In genomic region chr2:20655341-20655612, GRCm38 (mm10) we compare ENCODE assay signal across 24 mouse cellular contexts.
DNase-seq lines count a peak whose midpoint lies in the region; ATAC-seq and TF ChIP-seq lines count a peak whose summit lies in the region.
"Had no signal": no experiment of that assay in that cellular context is flagged by ENCODE, and none has a peak within 500 bp of the region (broad histone marks: within the 10 kb centered on the region; RNA-seq: fewer than 3 reads in every experiment).

No protein-coding gene starts in this region.

- no peak for ATAC-seq in midbrain, embryonic 11.5 days (ENCODE audit: low FRiP score)
- ATAC-seq in midbrain, postnatal 0 days (ENCODE audit: low FRiP score): no peak
- ATAC-seq: CD4-positive, CD25-positive, alpha-beta regulatory T cell, adult 4 months; forebrain, postnatal 0 days; hindbrain, postnatal 0 days; inflammation-experienced regulatory T-cells, adult 6 months; intestine, embryonic 16.5 days had no signal

- WGBS in kidney, adult 2 months: 21% methylated on average over 2 of the region's 2 CpGs
- WGBS in midbrain, embryonic 11.5 days: 18% methylated on average over 2 of the region's 2 CpGs
- WGBS in midbrain, postnatal 0 days: 22% methylated on average over 2 of the region's 2 CpGs

- no peak for TF ChIP-seq POLR2A in kidney, adult 2 months (IDR thresholded peaks at IDR 0.05; ENCODE audit: low read depth, low read length)

- no peaks in the 10 kb centered on the region for H3K27me3 ChIP-seq in kidney, adult 2 months (replicated peaks; ENCODE audit: control insufficient read depth, insufficient read depth, low read length)
- H3K27me3 ChIP-seq in midbrain, embryonic 11.5 days (ENCODE audit: control insufficient read depth, insufficient read depth, low read length): no peaks in the 10 kb centered on the region
- no peaks in the 10 kb centered on the region for H3K27me3 ChIP-seq in midbrain, postnatal 0 days (ENCODE audit: insufficient read depth, low read length)
- H3K27me3 ChIP-seq: heart, embryonic 12.5 days; heart, embryonic 15.5 days had no signal

- TF ChIP-seq CTCF in kidney, adult 2 months (conservative IDR thresholded peaks at IDR 0.05; ENCODE audit: insufficient read depth, insufficient read length, low read depth, low read length): no peak
- no peak for TF ChIP-seq CTCF in midbrain, postnatal 0 days (IDR thresholded peaks at IDR 0.05)

- H3K4me1 ChIP-seq in kidney, adult 2 months (ENCODE audit: control insufficient read depth, insufficient read depth, low read length): peaks cover 5% of the 10 kb centered on the region; the same call in 1 of the 2 replicates
- H3K4me1 ChIP-seq in midbrain, embryonic 11.5 days (ENCODE audit: control insufficient read depth, insufficient read depth, low read length): no peaks in the 10 kb centered on the region
- no peaks in the 10 kb centered on the region for H3K4me1 ChIP-seq in midbrain, postnatal 0 days (ENCODE audit: insufficient read depth, low read length)
- H3K4me1 ChIP-seq in ES-E14 (ENCODE audit: control insufficient read depth in 2 of 2, insufficient read depth in 2 of 2, low read length in 2 of 2, poor library complexity in 1 of 2): peaks cover 41 to 45% of the 10 kb centered on the region in 2 experiments

- H3K4me2 ChIP-seq in midbrain, embryonic 11.5 days: no peak overlapping the region
- no peak overlapping the region for H3K4me2 ChIP-seq in midbrain, postnatal 0 days (ENCODE audit: low read depth, low read length, poor library complexity, severe bottlenecking)
- H3K4me2 ChIP-seq: heart, embryonic 12.5 days; heart, embryonic 15.5 days; hindbrain, embryonic 14.5 days had no signal

- H3K9me3 ChIP-seq in midbrain, embryonic 11.5 days (ENCODE audit: control insufficient read depth, low read length): no peaks in the 10 kb centered on the region
- no peaks in the 10 kb centered on the region for H3K9me3 ChIP-seq in midbrain, postnatal 0 days (ENCODE audit: low read length)
- no peaks in the 10 kb centered on the region for H3K9me3 ChIP-seq in ES-E14 (ENCODE audit: control insufficient read depth, insufficient read depth, low read depth, low read length)
- H3K9me3 ChIP-seq: heart, embryonic 12.5 days; heart, embryonic 15.5 days had no signal

- H3K36me3 ChIP-seq in kidney, adult 2 months (ENCODE audit: control insufficient read depth, insufficient read depth, low read length): no peaks in the 10 kb centered on the region
- no peaks in the 10 kb centered on the region for H3K36me3 ChIP-seq in midbrain, embryonic 11.5 days (ENCODE audit: control insufficient read depth, insufficient read depth, low read length)
- H3K36me3 ChIP-seq in midbrain, postnatal 0 days (ENCODE audit: insufficient read depth, low read length): no peaks in the 10 kb centered on the region
- peaks cover 4% of the 10 kb centered on the region; the same call in 1 of the 2 replicates for H3K36me3 ChIP-seq in ES-E14 (ENCODE audit: control insufficient read depth, insufficient read depth, low read length, poor library complexity, severe bottlenecking)
- H3K36me3 ChIP-seq: heart, embryonic 12.5 days; heart, embryonic 15.5 days had no signal

- peak; percentile 27 for DNase-seq in kidney, adult 2 months
- no peak for DNase-seq in kidney, postnatal 10 days
- peak; percentile 81 for DNase-seq in midbrain, embryonic 11.5 days (ENCODE audit: low spot score, missing footprints)
- DNase-seq in midbrain, postnatal 0 days (ENCODE audit: low spot score): no peak
- no peak for DNase-seq in ES-E14 (ENCODE audit: low read depth, low spot score)
- DNase-seq in adrenal gland, adult (ENCODE audit: inconsistent age in 2 of 2, low spot score in 1 of 2): no peak
- DNase-seq: adrenal gland, adult 8-10 months; adrenal gland, postnatal 25 days; cerebellum, adult 18-20 months; cerebellum, adult 9-10 months; cerebellum, postnatal 14 days; forebrain, postnatal 0 days; gastrocnemius, adult 2 months; gastrocnemius, postnatal 25 days; heart, adult 18-20 months; heart, postnatal 14 days; heart, postnatal 4 days had no signal

- H3K27ac ChIP-seq in kidney, adult 2 months (ENCODE audit: insufficient read depth, low read depth, low read length): no peak overlapping the region
- H3K27ac ChIP-seq in midbrain, embryonic 11.5 days (ENCODE audit: low read depth, low read length): no peak overlapping the region
- H3K27ac ChIP-seq in midbrain, postnatal 0 days (ENCODE audit: low read depth, low read length): no peak overlapping the region
- peak overlapping the region; percentile 97 for H3K27ac ChIP-seq in ES-E14 (ENCODE audit: insufficient read depth, low read depth, low read length, poor library complexity, severe bottlenecking)
- H3K27ac ChIP-seq: gastrocnemius, adult 2 months; heart, embryonic 15.5 days; hindbrain, embryonic 14.5 days; hindbrain, postnatal 0 days had no signal

- no peak overlapping the region for H3K4me3 ChIP-seq in kidney, adult 2 months (ENCODE audit: insufficient read depth, low read depth, low read length)
- no peak overlapping the region for H3K4me3 ChIP-seq in midbrain, embryonic 11.5 days (ENCODE audit: low read depth, low read length)
- H3K4me3 ChIP-seq in midbrain, postnatal 0 days (ENCODE audit: low read depth, low read length): no peak overlapping the region
- no peak overlapping the region for H3K4me3 ChIP-seq in ES-E14 (ENCODE audit: insufficient read depth in 1 of 2, low read depth in 1 of 2, low read length in 2 of 2, poor library complexity in 1 of 2, severe bottlenecking in 1 of 2)
- H3K4me3 ChIP-seq: gastrocnemius, adult 2 months; heart, embryonic 12.5 days; heart, embryonic 15.5 days had no signal

- no peak overlapping the region for H3K9ac ChIP-seq in midbrain, embryonic 11.5 days (ENCODE audit: low read length)
- no peak overlapping the region for H3K9ac ChIP-seq in midbrain, postnatal 0 days (replicated peaks; ENCODE audit: low read length, poor library complexity, severe bottlenecking)
- H3K9ac ChIP-seq in ES-E14 (ENCODE audit: insufficient read depth, low read depth, low read length, poor library complexity, severe bottlenecking): peak overlapping the region; percentile 16; the same call in 1 of the 2 replicates
- H3K9ac ChIP-seq: forebrain, postnatal 0 days; heart, embryonic 12.5 days; heart, embryonic 15.5 days; hindbrain, embryonic 14.5 days had no signal

- in situ Hi-C loops in ES-E14 (cut with MboI; ENCODE audit: low sequenced_read_pairs in 2 of 2, unreplicated experiment in 2 of 2): no loop called here

TF ChIP-seq in ES-E14, 5 proteins besides CTCF, POLR2A, EP300 and RAD21:
- no peak for TF ChIP-seq ZC3H11A (IDR thresholded peaks at IDR 0.05; ENCODE audit: borderline replicate concordance, low read depth, low read length)
- 0 out of 2 replicates have a peak, but pooled peaks have one; percentile 36 for TF ChIP-seq CHD2 (IDR thresholded peaks at IDR 0.05; ENCODE audit: low read depth, low read length)
- TF ChIP-seq ZNF384 (IDR thresholded peaks at IDR 0.05; ENCODE audit: low read depth, low read length): no peak
- peak; percentile 80 for TF ChIP-seq MAFK (IDR thresholded peaks at IDR 0.05; ENCODE audit: insufficient read depth, low read depth, low read length)
- no peak for TF ChIP-seq HCFC1 (IDR thresholded peaks at IDR 0.05; ENCODE audit: borderline replicate concordance, insufficient read depth, low read length)

Comparison
In these comparisons a context has a peak if more than half of its experiments do, and no peak if none do; other contexts are left out.
1. DNase-seq: peak in kidney, adult 2 months (single experiment) and midbrain, embryonic 11.5 days (single experiment); none in kidney, postnatal 10 days (single experiment), midbrain, postnatal 0 days (single experiment), ES-E14 (single experiment) and adrenal gland, adult (0 of 2).